Mouse (Mus musculus) right cerebral cortex, postnatal 36 days (tissue): ENCODE measurements around the gene Dgki.

Source experiments
- DNase-seq, 2 experiments: peaks; one replicate each; pipeline ENCODE4 v3.0.0; 2022; ENCODE audit warnings: low spot score in 2 of 2, mixed read lengths in 1 of 2

The Dgki gene

DNA sequence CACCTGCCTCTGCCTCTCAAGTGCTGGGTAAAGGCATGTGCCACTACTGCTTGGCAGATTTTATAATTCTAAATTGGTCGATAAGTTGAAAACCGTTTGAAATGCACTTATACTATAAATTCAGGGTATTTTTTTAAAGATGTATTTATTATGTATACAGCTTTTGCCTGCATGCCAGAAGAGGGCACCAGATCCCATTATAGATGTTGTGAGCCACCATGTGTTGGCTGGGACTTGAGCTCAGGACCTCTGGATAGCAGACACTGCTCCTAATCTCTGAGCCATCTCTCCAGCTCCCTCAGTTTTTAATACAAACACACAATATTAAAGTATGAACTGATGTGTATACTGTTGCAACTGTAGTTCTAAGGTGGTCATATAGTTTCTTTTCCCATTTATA lies 288.4 kb downstream of the Dgki start:
- DNase-seq: no peak

DNA sequence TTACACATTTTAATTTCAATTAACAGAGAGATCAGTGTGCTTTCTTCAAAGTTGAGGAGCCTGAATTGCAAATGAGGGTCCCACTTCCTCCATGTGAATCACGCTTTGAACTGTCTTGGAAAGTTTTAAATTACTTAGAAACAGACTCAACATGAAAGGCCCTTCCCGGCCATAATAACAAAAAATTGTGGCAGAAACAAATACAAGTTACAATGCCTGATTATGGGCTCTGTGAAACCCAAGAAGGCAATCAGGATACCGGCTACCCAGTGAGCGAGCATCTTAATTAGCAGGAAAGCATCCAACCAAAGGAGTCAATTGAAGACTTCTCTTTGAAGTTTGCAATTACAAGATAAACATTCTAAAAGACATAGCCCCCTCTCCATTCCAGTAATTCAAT lies 292.4 kb downstream of the Dgki start:
- no peak for DNase-seq

DNA sequence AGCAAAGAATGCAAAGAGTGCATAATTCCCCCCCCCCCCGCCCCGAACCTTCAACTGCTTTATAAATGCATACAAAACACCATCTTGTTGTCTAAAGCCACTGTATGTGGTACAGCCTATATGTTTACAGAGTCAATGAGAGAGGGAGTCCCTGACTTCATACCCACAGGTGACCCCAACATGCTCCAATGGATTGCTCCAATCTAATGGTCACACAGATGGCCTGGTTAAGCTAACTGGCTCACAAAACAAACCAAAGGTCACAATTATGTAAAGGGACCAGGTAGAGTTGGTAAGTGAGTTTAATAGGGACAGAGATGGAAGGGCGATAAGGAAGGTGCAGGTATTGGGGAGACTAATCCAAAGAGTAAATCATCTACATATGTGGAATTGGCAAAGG lies 295.1 kb downstream of the Dgki start:
- no peak for DNase-seq

DNA sequence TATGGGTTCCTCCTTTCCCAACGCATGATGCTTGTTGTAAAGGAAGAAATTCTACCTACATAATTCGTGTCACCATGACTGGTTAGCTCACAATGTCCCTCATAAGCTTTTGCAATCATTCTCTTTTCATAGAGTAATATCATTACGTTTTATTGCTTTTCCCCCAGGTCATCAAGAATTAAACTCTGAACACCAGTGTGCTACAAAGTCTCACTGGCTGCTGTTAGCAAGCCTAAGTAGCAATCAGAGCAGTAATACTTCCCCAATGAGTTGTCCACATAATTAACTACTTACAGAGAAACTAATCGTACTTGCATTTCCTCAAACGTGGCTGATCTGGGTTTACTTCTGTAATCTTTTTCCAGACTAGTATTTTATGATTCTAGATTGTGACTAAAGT lies 296.7 kb downstream of the Dgki start:
- no peak for DNase-seq

DNA sequence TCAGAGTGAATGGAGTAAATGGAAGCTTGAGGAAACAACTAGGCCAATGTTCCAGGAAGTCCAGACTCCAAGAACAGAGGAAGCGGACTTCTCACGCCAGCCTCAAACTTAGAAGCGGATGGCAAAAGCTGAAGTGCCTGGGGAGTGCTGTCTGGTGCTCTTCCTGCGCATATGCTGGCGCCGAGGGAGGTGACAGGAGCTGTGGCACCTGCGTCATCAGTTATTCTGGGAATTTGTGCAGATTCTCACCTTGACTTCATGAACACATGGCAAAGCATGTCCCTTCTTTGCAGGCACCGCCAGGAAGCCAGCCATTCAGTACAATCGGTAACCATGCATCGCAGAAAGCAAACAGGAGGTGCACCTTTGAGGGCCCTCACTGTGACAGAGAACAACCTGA lies 301.0 kb downstream of the Dgki start:
- DNase-seq: no peak

DNA sequence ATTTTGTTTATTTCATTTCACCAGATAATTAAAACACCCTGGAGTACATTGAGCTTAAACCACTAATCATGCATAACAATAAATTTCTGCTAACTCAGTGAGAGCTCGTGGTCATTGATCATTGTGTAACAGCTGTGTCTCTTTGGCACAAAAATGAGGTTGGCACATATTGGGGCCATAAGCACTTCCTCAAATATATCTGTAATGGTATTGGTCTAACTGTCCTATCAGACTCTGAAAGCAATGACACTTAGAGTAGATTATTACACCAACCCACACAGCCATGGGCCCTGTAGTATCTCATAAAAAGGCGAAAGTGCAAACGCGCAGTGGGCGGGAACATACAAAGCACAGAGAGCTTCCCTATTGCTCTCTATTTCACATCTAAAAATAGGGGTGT lies 305.7 kb downstream of the Dgki start:
- no peak for DNase-seq

DNA sequence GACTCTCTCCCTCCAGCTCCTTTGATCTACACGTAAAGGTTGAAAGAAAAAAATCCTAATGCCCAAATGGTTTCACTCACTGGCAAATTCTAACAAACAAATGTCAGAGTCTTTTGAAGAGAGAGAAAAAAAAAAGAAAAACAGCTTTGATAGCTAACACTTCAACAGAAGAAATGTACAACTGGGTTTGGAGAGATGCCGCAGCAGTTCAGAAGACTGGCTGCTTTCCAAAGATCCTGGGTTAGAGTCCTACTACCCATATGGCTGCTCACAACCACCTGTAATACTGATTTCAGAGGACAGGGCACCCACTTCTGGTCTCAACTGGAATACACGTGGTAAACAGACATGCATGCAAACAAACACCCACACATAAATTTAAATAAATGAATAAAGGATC lies 309.8 kb downstream of the Dgki start:
- no peak for DNase-seq

DNA sequence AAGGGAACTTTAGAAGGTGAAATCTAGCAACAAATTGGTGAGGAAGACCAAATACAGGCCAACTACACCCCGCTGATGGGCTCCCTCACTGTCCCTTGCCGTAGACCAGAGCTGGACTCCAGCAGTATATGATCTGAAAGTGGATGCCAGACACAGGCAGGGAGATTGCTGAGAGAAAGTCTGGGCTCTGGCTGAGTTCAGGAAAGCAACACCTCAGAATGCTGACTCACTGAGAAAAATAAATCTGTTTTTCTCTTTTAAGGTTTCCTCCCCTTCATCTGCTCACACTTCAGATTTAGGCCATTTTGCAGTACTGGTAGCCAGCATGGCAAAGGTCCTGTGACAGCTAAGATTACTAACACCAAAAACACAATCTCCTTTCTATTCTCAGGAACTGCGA lies 311.2 kb downstream of the Dgki start:
- no peak for DNase-seq

DNA sequence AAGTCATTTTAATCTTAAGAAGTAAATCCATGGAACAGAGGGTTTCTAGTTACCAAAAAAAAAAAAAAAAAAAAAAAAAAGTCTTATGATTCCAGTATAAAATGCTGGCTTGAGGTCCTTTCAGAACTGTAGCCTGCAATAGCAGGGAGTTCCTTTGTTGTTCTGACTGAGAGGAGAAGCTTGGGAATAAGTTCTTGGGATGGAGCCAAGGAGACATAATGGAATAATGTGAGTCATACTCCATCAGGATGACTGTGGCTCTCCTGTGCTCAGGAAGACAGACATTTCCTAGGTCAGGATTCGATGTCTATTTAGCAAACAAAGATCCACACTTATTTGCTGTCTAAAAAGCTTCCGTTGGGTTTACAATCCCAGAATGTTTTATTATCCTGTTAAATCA lies 318.3 kb downstream of the Dgki start:
- DNase-seq: no peak

DNA sequence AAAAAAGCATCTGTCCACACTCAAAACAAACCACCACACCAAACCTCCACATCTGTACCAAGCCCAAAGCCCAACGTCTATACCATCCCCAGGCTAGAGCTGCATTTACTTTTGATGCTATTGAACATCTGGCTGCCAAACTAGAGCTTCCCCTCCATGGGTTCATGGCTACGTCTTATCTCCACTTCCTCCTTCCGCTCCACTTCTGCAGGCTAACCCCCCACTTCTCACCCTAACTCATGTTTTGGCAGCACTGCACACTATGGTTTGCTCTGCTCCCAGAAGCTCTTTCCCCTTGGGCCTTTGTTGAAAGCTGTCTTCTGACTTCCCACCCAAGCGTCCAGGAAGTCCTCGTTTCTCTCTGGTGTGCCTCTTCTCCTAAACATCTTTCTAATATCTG lies 319.5 kb downstream of the Dgki start:
- no peak for DNase-seq

DNA sequence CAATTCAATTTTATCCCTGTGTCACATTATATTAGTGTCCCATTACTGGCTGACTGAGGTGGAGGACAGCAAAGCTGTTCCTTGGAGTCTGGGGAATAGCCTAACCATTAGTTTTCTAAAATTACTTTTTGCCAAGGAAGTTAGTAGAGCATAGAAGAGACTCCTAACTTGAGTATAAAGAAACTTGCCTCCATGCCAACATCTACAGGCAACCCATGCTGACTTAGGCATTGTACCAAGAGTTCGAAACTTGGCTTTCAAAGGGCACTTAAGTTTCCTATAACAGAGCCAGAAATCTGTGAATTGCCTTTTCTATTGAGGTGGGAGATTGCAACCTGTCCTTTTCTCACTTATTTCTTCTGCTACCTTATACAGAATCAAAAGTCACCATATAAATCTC lies 321.8 kb downstream of the Dgki start:
- DNase-seq: no peak

DNA sequence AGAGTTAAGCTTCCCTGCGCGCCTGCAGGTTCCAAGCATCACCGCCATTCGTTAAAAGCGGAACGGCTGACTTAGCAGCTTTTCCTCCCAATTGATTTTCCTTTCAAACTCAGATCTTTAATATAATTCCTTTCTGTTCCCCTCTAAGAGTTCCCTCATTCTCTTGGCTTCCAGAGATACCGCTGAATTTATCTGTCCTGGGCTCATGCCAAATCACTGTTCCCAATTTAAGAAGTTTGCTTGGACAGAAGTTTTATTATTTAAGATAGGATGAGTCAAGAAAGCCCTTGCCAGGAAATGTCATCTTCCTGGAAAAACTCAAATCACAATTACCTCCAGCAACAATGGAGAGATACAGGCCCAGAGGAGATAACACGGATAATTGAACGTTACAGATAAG lies 326.9 kb downstream of the Dgki start:
- no peak for DNase-seq

DNA sequence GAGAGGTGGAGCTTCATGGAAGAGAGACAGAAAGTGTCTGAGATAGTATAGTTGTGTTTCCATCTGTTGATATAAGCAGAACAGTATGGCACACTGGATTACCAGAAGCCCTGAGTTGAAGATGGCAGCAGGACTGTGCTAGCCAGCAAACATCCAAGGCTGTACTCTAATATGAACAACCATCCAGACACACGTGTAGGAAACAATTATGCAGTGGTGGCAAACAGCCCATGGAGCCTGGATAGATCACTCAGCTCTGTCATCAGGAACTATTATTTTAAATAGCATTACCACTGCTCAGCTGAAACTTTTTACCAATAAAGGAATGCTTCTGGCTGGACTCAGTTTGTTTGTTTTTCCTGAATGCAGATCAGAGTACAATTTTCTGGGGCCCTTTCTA lies 327.5 kb downstream of the Dgki start:
- no peak for DNase-seq

DNA sequence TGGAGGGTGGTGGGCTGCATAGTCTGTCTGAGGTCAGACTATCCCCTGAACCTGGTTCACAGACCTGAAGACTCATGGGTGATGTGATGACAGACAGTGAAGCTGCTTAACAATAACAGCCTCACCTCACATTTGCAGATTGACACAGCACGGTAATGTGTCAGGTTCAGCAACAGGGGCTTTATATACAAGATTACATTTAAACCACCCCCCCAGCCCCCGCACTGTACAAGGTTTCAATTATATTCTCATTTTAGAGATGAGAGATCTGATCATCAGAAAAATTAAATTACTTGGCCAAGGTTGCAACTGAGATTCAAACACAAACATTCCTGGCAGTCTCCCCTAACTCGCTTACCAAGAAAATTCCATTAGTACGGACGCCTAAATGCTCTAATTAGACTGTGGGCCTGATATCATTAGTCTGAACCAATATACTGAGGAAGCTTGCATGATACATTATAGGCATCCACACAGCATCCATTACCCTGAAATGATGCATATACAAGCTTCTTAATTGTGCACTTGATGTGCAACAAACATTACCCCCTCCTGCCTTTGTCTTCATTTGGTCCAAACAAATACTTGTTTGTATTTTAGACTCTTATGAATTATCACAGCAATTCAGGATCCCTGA lies 330.6 kb downstream of the Dgki start:
- no peak for DNase-seq

DNA sequence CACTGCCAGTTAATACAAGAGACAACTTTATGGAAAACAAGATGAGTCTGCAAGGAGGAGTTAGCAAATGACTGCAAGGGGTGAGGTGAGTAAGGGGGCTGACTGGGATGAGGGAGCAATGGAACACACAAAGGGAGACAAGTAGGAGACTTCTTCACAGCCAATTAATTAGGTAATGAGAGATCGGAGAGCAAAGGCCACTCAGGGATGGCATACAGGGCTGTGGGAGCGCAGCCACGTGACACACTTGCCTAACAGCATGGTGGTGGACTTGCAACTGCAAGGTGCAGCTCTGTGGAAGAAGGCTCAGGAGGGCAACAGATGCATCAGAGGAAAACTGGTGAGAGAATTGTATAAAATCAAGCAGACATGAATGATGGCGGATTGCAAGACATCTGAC lies 339.3 kb downstream of the Dgki start:
- no peak for DNase-seq

DNA sequence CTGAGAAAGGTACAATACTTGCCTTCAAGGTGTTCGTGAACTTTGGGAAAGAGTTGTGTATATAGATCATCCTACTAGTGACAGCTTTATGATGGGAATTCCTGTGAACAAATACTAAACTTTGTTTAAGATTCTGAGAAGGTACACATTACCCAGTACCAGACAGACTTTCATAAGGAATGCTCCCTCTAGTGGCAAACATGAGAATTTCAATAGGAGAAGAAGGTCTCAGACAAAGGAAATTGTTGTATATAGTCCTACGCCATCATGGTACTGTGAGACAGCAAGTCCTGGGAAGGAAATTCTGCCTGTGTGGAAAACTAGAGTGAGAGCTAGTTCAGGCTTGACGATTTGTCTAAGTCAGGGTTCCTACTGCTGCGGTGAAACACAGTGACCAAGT lies 344.7 kb downstream of the Dgki start:
- DNase-seq: no peak

DNA sequence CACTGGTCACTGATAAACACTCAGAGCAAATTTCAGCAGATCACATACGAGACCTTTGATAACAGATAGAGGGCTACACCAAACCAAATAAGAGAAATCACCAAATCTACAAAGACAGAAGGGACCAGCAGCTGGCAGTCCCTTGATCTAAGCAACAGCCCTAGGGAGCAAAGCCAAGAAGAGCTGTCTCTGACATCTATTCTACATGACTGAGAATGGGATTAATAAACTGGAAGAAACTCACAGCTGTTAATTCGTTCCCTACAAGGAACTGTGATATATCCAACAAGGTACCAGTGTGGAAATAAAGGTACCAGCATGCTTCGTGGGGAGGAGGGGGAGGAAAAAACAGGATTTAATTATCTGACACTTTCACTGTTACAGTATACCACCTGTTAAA lies 349.3 kb downstream of the Dgki start:
- DNase-seq: no peak

DNA sequence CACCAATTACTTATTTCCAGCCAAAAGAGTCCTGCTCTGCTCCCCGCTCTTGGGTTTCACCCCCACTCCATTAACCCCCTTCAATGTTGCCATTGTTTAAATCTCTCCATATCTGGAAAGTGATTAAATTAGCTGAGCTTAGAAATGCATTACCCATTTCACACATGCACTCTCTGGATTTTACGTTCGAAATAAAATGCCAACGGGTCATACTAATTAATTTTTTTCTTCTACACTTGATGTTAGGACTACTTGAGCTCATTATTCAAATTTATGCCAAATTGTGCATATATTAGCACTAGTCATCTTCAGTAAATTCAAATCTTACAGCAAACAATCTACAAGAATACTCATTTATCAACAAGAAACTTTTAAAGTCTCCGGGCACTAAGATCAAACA lies 352.1 kb downstream of the Dgki start:
- no peak for DNase-seq

DNA sequence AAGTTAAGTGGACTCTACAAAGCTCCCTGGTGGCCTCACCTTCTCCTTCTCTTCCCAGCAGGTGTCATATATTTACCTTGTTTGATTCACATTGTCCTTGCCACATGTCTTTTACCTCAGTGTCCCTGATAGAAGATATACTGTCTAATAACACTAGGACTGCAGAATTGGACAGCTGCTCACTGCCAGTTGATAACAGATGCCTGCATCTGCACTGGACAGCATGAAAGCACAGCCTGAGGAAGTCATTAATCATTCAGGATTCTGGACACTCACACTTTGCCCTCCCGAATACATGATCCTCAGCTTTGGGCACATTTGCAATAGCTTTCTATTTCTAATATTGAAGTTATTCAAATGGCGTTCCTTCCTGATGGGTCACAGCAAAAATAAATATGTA lies 362.5 kb downstream of the Dgki start:
- no peak for DNase-seq

DNA sequence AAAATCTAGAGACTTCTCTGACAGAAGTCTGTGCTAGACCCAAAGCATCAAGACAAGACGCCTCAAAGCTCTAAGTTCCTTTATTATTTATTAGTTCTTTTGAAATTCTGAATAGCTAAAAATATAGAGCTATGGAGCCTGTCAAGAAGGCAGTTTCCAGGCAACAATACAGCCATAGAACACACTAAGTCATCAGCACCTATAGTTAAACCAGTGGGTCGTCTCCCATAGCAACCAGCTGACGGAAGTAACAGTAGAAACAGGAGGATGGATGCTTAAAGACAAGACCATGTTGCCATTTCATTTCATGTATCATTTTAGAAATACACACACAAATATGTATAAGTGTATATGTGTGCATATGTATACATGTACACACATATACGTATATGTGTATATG lies 363.2 kb downstream of the Dgki start:
- DNase-seq: no peak

DNA sequence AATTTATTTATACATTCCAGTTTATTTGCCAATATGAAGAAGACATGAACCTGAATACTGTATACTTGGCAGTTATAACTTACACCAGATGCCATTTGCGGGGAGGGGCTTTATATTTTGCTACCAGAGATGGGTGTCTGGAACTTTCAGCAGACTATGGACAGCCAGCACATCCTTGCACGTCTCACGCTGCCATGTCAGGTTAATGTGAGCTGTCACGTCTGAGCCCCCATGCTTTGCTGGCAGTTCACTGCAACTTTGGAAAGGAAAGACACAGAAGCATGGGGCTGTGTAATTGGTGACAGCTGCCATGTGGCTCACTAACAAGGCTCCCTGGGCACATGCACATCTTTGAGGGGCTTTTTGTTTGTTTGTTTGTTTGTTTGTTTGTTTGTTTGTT lies 368.5 kb downstream of the Dgki start:
- no peak for DNase-seq

DNA sequence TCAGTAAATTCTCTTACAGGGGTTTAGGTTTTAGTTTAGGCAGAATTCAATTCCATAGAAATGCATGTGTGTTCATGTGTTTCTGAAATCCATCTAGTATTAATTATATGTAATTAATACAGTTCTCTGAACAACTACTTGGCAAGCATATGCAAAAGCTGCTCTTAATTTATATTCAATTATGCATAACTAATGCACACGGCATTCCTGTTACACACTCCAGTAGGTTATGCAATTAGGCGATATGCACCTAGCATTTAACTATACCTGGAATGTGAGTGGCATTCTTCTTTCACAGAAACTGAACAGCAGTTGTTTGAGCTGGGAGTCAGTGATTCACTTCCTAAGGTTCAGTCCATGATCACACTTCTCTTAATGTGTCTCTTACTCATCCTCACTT lies 370.2 kb downstream of the Dgki start:
- DNase-seq: no peak

DNA sequence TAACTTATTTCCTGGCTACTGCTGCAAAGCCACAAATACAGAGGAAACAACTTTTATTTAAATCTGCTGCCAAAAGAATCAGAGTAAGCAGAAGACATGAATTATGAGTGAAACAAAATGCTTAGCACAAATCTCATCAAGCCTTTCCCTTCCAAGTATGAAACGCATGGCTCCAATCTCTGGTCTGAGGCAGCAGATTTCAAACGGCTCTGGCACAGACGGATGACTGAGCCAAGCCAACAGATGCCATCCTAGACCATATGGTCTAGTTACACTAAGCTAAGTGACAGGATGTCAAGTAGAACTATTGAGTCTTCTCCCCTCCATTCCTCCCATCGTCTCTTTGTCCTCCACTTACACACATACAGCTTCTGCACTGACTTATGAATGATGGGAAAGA lies 373.5 kb downstream of the Dgki start:
- DNase-seq: no peak

DNA sequence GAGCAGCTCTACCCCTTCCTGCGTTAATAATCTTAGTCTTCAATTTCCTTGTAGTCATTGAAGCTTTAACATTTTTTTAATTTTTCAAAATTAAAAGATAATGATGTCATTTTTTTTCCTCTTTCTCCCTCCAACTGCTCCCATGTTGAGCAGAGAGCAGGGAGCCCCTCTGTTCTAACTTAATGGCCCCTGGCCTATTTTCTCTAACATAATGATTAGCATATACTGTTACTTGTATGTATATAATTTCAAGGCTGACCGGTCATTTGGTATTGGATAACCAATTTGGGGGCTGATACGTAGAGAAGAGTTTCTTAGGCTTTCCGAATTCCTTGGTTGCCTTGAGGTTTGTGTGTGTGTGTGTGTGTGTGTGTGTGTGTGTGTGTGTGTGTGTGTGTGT lies 378.0 kb downstream of the Dgki start:
- DNase-seq: no peak

DNA sequence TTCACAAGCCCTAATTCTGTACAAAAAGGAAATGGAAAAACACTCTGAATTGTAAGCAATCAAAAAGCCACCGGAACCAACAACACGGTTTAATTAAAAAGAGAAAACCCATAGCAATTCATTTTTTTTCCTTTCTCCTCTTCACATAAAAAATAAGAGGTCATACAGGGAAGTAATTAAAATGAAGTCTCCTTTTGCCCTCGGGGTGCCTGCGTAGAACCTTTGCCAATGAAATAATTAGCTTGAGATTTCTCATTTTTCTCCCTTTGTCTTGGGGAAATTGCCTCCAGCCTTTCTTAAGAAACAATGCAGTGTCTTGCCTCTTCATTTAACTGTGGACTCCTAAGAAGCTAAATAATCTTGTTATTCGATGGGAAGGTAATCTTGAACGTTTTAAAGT lies 388.4 kb downstream of the Dgki start:
- DNase-seq: no peak
